Mouse (Mus musculus): Measurements from ENCODE around the gene Bcl2l12. TPM values are rescaled to one million over a fixed set of nuclear protein-coding genes. Genes with fewer than 3 reads are reported as not detected.
A peak's percentile ranks its signal among the peaks of the same experiment; 100 is the strongest.

The Bcl2l12 gene
- total RNA-seq, 2 experiments from 2014 or later, result 1.8 to 2.6 TPM

- intact Hi-C loops (cut with DNase I), result no loop called here
- DNase-seq (ENCODE audit: low spot score in 2 of 2), result no peak
Observed at GRCm38 (mm10) chr7:44999753-45000152, 1.2 kb upstream of the Bcl2l12 start.

DNA sequence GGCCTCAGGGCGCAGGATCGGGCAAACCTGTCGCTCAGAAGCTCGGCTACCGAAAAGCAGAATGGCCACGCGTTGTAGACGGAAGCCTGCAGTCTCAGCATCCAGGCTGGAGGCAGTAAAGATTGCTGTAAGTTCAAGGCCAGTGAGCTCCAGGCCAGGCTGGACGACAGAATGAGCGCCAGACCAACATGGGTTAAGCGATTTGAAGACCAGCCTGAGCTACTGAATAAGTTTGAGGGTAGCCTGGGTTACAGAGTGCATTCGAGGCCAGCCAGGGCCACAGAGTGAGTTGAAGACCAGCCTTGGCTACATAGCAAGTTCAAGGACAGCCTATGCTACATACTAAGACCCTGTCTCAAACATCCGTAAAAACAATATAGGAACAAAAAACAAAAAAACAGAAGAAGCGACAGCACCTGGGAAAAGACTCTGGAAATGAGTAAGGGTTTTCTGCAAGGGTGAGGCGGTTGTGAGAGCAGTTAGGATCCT lies 528 bp downstream of the Bcl2l12 start:
- DNase-seq (ENCODE audit: low spot score in 2 of 2), result no peak
- intact Hi-C loops (cut with DNase I), result loop anchor here (2.0 kb wide), 1 partner anchor 19 kb away; the partner anchor contains the start of genes Rras and Scaf1

GRCm38 (mm10) chr7:44997231-44997939 lies 1.1 kb downstream of the Bcl2l12 start, which contains the start of gene Irf3:
TSS of gene Irf3 (plus strand) at chr7:44997648.
- peak; percentile 96 to 97 for DNase-seq (ENCODE audit: low spot score in 2 of 2)
- intact Hi-C loops (cut with DNase I), result loop anchor here (2.0 kb wide), 1 partner anchor 19 kb away; the partner anchor contains the start of genes Rras and Scaf1

GRCm38 (mm10) chr7:44996672-44997071 lies 1.8 kb downstream of the Bcl2l12 start:
- intact Hi-C loops (cut with DNase I), result loop anchor here (2.0 kb wide), 1 partner anchor 20 kb away; the partner anchor contains the start of genes Rras and Scaf1
- DNase-seq (ENCODE audit: low spot score in 2 of 2), result no peak

GRCm38 (mm10) chr7:44986879-44987718 lies 11.4 kb downstream of the Bcl2l12 start:
- DNase-seq (ENCODE audit: low spot score in 2 of 2), result peak in 1 of 2 experiments; percentile 28
- intact Hi-C loops (cut with DNase I), result no loop called here

DNA sequence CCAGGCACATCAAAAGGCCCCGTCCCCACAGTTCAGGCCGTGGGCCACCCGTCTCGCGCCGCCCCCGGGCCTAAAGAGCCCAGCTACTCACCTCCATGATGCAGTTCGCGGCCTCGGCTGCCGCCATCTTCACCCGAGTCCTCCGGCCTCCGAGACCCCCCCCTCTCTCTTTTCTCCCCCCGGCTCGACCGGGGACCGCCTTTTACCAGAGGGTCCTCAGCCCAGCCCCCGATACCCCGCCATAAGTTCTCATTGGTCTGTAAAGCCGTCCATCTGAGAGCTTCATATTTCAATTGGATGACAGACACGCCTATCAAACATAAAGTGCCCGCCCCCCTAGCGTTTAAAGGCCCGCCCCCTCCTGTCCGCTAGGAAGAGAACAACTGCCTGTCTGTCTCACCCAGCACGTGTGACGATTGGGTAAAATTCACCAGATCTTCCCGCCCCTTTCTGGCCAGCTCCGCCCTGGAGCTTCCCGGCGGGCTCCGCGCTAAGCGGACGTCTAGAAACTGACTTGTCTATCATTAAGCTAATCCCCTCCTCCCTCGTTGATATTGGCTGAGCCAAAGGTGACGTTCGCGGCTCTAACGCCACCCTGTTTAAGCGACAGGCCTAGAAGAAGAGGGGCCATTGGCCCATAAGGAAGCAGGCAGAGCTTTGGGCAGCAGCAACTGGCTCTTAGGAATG lies 12.2 kb downstream of the Bcl2l12 start, which contains the start of gene Prmt1:
Prmt1 (minus strand) TSS at position 377 of the 687 bp plus-strand sequence.
- DNase-seq (ENCODE audit: low spot score in 2 of 2), result peak; percentile 99

DNA sequence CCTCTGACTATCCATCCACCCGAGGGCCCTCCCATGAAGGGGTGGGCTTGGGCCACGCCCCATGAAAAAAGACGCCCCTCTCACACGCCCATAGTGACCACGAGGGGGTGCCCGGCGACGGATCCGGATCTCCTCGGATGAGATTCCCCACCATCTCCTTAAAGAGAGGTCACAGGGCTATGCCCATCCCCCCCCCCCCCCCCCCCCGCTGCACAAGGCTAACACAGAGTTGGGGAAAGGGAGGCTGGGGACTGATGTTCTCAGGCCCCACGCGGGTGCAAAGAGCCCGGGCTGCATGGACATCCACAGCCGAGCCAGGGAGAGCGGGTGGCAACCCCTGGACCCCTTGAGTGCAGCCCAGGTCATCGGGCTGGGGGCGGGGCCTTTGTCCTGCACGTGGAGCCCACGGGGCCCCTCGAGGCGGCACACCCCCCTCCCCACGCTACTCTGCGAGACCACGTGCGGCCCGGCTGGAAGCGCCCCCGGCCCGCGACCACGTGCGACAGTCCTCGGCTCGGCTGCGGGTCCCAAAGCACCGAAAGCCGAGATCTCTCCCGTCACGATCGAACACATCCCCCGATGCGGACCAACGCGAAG lies 12.8 kb downstream of the Bcl2l12 start:
- intact Hi-C loops (cut with DNase I), result no loop called here
- peak; percentile 47 to 48 for DNase-seq (ENCODE audit: low spot score in 2 of 2)

More for the DNA sequence above, 12.2 kb downstream of the Bcl2l12 start, which contains the start of gene Prmt1:
- intact Hi-C loops (cut with DNase I), result no loop called here

- DNase-seq (ENCODE audit: low spot score in 2 of 2), result no peak
- intact Hi-C loops (cut with DNase I), result loop anchor here (5.0 kb wide), 1 partner anchor 68 kb away; the partner anchor contains the start of gene Prr12
Observed at GRCm38 (mm10) chr7:44984833-44985164, 13.7 kb downstream of the Bcl2l12 start.

DNA sequence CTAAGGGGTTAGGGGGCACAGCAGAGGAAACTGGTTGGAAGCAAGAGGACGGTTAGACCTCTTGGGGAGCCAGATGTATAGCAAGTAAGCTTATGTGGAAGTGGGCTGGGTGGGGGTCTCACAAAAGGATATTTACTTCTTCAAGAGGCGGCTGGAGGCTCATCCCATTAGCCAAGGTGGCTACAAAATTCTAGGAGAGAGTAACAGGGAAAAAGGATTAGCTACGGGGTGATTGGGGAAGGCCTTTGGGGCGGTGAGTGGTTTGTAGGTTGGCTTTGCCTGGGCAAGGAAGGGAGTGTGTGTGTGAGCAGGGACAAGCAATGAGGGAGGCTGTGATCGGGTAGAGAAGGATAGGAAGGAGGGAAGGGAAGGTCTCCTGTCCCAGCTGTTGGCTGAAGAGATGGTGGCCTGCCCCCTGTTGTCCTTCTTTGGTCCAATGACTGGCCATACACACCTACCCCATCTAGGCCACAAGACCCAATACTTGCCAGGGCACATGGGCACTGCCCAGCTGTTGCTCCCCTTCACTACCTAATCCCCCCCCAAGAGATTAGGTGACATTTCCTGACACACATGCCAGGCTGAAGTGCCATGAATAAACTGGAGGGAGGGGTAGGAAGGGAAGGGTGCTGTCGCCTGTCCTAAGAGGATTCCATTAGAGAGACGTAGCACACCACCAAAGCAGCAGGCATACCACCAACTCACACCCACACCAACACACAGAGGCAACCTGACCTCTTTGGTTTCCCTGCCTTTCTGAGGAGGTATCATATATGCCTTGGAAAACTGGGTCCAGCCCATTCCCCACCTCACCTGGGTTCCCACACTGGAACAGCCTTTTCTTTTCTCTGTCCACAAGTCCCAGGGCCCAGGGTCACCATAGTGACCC lies 14.3 kb downstream of the Bcl2l12 start:
- DNase-seq (ENCODE audit: low spot score in 2 of 2), result no peak
- intact Hi-C loops (cut with DNase I), result loop anchor here (5.0 kb wide), 1 partner anchor 68 kb away; the partner anchor contains the start of gene Prr12

DNA sequence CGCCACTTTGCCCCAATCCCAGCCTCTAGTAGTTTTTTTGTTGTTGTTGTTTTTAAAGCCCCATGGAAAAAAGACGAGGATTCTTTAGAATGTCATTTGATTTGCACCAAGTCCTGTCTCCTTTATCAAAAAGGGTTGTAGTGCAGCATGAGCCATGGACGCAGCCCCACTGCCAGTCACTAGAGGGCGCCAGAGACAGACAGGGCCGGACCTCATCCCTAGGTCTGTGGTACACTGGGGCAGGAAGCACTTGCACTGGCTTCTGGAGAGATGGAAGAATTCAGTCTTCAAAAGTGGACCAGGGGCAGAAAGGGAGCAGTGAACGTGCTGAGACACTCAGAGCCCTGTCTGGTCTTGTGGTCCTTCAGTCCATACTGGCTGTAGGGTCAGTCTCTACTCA lies 15.4 kb downstream of the Bcl2l12 start:
- intact Hi-C loops (cut with DNase I), result loop anchor here (5.0 kb wide), 1 partner anchor 69 kb away; the partner anchor contains the start of gene Prr12

GRCm38 (mm10) chr7:44981539-44981938 lies 17.0 kb downstream of the Bcl2l12 start:
- intact Hi-C loops (cut with DNase I), result loop anchor here (5.0 kb wide), 1 partner anchor 71 kb away; the partner anchor contains the start of gene Prr12
- no peak for DNase-seq (ENCODE audit: low spot score in 2 of 2)

More for the DNA sequence above, 15.4 kb downstream of the Bcl2l12 start:
- peak; percentile 73 to 83 for DNase-seq (ENCODE audit: low spot score in 2 of 2)

DNA sequence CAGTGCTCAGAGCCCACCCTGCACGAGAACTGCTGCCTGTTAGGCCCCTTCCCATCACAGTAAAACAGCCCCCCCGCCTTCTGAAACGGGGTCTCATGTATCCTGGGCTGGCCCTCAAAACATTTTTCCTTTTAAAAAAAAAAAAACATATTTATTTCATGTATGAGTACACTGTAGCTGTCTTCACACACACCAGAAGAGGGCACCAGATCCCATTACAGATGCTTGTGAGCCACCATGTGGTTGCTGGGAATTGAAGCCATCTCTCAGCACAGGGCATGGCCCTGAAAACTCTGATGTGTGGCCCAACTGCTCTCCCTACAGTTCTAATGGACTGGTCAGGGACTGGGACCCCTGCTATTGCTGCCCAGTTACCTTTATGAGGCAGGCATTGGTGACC lies 20.2 kb downstream of the Bcl2l12 start:
- no peak for DNase-seq (ENCODE audit: low spot score in 2 of 2)
- intact Hi-C loops (cut with DNase I), result no loop called here

GRCm38 (mm10) chr7:44975117-44975419 lies 23.4 kb downstream of the Bcl2l12 start:
- DNase-seq (ENCODE audit: low spot score in 2 of 2), result no peak

GRCm38 (mm10) chr7:44974383-44975116 lies 24.0 kb downstream of the Bcl2l12 start, which contains the start of gene Cpt1c:
TSS of gene Cpt1c (minus strand) at chr7:44974851.
- peak; percentile 86 for DNase-seq (ENCODE audit: low spot score in 2 of 2)
- intact Hi-C loops (cut with DNase I), result loop anchor here (5.0 kb wide), 1 partner anchor 47 kb away; the partner anchor contains the start of gene Ap2a1

More at GRCm38 (mm10) chr7:44975117-44975419, 23.4 kb downstream of the Bcl2l12 start:
- intact Hi-C loops (cut with DNase I), result no loop called here

DNA sequence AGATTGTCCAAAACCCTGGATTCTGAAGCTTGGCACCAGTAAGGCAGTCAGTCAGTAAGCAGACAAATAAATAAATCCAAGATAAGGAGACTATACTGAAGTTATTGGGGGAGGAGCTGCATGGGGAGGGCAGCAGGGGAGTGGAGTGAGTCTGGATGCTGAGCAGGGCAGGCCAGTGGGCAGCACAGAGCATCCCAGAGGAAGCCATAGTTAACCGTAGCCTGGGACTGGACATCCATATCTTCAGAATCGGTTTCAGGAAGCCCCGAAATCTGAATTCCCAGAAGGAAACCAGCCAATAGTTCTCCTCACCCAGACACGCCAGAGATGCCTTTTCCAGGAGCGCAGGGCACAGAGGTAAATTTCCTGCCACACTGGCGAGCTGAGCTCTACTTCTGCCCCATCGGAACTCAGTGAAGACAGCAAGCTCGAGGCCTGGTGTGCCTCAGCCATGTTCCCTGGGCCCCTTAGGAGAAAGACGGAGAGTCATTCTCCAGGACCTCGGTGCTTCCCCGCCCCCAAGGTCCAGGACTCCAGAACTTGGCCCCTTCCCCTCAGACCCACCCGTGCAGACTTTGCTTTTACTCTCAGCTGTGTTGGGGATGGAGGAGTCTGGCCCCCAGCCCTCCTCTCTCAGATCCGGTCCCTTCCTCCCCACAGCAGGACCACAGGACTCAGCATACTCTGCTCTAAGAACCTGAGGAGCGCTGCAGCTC lies 24.9 kb downstream of the Bcl2l12 start:
- intact Hi-C loops (cut with DNase I), result loop anchor here (5.0 kb wide), 1 partner anchor 46 kb away; the partner anchor contains the start of gene Ap2a1

DNA sequence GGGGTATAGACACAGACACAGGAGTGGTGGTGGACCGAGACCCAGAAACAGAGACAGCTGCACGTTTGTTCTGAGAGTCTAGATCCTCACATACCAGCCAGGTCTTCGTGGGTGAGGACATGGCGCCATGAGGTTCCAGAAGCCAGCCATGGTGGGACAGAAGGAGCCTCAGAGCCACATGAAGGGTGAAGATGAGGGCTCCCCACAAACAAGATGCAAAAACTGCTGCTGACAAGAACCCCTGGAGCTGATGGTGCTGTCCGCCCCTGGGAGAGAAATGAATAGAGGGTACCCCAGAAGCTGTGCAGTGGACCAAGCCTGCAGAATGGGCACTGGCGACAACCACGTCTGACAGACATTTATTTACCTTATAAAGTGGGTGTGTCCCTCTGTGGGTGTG lies 27.4 kb downstream of the Bcl2l12 start:
- intact Hi-C loops (cut with DNase I), result loop anchor here (5.0 kb wide), 1 partner anchor 44 kb away; the partner anchor contains the start of gene Ap2a1
- no peak for DNase-seq (ENCODE audit: low spot score in 2 of 2)

More for the DNA sequence above, 24.9 kb downstream of the Bcl2l12 start:
- DNase-seq (ENCODE audit: low spot score in 2 of 2), result no peak

All from left cerebral cortex, postnatal 36 days (tissue).